Mouse (Mus musculus): ENCODE data around the gene Etl4.

Etl4 gene

GRCm38 (mm10) chr2:20545624-20546023 is 636.0 kb downstream of the Etl4 start:
- no peak for TF ChIP-seq GATA4 (IDR thresholded peaks at IDR 0.05; ENCODE audit: insufficient replicate concordance, low read length)

DNA sequence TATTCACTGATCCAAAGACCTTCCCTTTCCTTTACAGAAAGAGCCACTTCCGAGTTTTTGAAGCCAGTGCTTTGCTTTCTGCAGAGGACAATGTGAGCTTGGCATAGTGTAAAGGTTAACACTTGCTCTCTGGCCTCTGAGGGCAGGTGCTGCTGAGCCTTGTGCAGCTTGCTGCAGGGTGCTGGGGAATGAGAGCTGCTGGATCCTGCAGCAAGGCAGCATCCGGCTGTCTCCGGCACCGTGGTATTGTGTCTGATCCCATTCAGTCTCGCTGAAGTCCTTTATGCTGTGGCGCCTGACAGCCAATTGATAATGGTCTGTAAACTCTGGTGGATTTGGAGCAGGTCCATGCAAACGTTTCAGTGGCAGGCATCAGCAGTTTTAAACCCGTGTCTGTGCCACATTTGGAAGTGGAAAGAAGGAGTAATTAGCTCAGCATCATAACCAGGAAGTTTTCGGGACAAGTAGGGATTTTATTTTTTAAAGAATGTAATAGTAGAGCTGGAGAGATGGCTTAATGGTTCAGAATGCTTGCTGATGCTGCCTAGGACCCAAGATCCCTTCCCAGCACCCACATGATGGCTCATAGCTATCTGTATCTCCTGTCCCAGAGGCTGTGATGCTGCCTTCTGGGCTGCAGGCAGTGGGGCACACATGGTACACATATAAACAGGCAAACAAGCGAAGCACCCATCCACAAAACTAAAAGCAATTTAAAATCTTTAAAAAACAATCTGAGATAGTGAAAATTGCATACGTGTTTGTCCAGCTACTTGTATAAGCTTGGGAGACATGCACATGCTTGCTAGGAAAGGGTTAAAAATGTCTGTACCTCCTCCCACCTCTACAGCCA is 637.1 kb downstream of the Etl4 start:
- no peak for TF ChIP-seq GATA4 (IDR thresholded peaks at IDR 0.05; ENCODE audit: insufficient replicate concordance, low read length)

DNA sequence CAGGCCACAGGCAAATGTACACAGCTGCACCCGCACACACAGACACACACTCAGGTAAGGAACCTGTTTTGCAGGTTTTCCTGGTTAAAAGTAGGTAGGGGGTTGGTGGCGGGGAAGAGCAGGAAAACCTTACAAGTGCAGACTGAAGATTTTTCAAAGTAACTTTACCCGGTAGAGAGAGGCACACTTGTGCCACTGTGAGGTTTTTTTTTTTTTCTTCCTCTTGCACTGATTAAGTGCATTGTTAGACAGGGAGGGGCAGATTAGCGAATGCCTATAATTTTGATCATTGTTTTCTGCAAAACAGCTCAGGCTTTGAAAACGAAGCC is 637.7 kb downstream of the Etl4 start:
- no peak for TF ChIP-seq GATA4 (IDR thresholded peaks at IDR 0.05; ENCODE audit: insufficient replicate concordance, low read length)

DNA sequence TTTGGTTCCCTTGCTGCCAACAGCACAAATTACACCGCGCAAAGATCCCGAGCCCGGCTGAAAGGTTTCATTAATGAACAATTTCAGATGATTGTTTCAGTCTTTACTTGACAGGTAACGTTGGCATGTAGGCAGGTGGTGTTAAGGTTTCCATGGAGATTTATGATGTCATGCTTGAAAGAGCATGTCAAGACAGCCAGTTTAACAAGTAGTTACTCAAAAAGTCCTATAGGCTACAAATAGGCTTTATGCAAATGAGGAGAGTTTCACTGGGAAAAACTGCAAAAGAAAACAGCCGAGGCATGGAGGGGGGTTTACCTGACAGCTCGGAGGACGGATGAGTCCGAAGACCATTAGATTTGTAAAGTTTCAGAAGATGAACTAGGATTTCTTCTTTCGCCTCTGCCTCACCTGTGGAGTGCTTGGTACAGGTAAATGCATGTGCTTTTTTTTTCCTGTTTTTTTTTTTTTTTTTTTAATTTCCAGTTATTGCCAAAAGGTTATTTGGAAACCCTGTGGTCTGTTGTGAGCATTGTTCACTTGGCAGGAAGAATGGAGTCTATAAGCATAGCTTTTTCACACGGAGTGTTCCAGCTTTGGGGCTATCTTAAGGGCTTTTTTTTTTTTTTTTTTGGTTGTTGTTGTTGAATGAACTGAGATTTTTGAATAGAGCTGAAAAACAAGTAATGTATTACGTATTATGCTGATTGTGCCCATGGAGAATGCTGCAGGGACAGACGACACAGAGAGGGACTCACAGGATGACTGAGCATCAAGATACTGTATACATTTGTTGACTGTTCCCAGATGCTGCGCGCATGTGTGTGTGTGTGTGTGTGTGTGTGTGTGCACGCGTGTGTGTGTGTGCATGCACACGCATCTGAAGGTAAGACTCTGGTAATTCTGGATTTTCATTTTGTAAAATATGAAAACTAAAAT is 638.4 kb downstream of the Etl4 start:
- TF ChIP-seq GATA4 (IDR thresholded peaks at IDR 0.05; ENCODE audit: insufficient replicate concordance, low read length), result no peak

DNA sequence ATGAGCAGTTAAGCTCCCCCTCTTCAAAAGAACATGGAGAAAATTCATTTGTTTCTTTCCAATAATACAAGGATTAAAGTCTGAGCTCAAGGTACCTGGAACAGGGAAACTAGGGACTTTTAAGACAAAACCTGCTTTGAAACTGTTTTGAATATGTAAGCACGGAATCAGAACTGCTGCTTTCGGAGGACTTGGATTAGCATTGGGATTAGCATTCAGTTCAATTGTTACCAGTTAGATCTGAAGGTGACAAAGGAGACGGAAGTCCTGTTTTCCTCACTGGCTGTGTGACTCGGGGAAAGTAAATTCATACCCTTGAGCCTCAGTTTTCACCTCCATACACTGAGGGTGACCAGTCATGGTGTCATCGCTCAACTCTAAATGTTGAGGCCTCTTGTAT is 639.5 kb downstream of the Etl4 start:
- no peak for TF ChIP-seq GATA4 (IDR thresholded peaks at IDR 0.05; ENCODE audit: insufficient replicate concordance, low read length)

DNA sequence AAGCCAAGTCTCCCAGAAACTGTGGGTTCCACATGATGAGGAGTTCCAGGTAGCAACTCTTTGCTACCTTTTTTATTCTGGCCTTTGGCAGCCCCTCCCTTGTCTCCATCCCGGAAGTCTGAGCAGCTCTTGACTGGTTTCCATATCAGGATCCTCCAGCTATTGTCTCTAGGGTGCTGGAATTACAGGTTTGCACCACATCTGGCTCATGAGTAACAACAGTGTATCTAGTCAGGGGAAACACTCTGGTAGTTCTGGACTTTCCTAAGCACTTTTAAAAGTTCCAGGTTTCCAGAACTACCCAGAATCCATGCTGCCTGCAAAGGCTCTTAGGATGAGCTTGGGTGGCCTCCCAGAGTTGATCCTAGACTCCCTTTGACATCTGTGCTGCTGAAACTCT is 640.4 kb downstream of the Etl4 start:
- TF ChIP-seq GATA4 (IDR thresholded peaks at IDR 0.05; ENCODE audit: insufficient replicate concordance, low read length), result no peak

DNA sequence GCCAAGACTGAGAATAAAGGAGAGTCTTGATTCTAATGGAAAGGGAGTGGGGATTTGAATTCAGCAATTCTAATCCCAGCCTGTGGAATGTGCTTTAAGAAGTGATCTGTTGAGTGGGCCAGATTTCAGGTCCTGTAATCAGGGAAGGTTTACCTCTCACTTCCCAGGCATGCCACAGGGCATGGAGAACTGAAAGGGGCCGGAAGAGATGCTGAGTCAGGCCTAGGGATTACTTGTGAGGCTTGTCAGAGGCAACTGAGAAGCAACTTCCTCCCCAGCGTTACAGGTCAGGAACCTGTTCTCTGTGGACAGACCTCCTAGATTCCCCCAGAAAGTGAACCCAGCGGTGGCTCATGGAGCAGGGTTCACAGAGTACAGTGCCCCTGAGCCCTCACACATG is 646.1 kb downstream of the Etl4 start:
- TF ChIP-seq GATA4 (IDR thresholded peaks at IDR 0.05; ENCODE audit: insufficient replicate concordance, low read length), result no peak

DNA sequence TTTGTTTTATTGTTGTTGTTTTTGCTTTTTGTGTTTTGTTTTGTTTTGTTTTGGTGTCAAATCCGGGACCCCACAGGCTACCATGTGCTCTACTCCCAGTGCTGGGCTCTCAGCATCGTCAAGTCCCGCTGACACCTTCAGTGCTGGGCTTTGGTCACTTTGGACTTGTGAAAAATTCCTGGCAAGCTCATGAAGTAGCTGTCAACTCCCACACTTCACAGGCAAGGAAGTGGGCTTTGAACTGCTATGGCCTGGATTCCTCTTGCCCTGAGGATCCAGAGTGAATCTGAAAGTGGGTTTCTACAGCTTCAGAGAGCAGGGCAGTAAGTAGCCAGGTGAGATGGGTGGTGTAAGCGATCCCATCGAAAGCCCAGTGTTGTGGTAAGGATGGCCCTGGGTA is 649.5 kb downstream of the Etl4 start:
- TF ChIP-seq GATA4 (IDR thresholded peaks at IDR 0.05; ENCODE audit: insufficient replicate concordance, low read length), result no peak

GRCm38 (mm10) chr2:20559723-20560122 is 650.1 kb downstream of the Etl4 start:
- TF ChIP-seq GATA4 (IDR thresholded peaks at IDR 0.05; ENCODE audit: insufficient replicate concordance, low read length), result no peak

GRCm38 (mm10) chr2:20560581-20560980 is 651.0 kb downstream of the Etl4 start:
- TF ChIP-seq GATA4 (IDR thresholded peaks at IDR 0.05; ENCODE audit: insufficient replicate concordance, low read length), result no peak

GRCm38 (mm10) chr2:20563036-20563435 is 653.5 kb downstream of the Etl4 start:
- TF ChIP-seq GATA4 (IDR thresholded peaks at IDR 0.05; ENCODE audit: insufficient replicate concordance, low read length), result no peak

DNA sequence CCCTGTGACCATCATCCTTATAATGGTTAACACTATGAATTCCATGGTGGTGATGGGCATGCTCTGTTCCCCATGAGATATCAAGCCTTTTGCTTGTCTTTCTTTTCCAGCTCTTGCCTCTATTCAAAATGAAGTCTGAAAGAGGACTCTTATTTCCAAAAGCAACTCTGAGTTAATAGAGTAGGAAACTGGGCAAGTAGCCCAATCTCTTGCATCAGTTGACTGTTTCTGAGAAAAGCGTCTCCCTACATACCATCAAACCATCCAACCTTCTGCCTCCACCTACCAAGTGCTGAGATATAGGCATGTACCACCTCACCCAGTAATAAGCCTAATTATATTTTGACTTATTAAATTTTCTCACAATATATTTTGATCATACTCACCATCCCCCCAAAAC is 658.9 kb downstream of the Etl4 start:
- no peak for TF ChIP-seq GATA4 (IDR thresholded peaks at IDR 0.05; ENCODE audit: insufficient replicate concordance, low read length)

DNA sequence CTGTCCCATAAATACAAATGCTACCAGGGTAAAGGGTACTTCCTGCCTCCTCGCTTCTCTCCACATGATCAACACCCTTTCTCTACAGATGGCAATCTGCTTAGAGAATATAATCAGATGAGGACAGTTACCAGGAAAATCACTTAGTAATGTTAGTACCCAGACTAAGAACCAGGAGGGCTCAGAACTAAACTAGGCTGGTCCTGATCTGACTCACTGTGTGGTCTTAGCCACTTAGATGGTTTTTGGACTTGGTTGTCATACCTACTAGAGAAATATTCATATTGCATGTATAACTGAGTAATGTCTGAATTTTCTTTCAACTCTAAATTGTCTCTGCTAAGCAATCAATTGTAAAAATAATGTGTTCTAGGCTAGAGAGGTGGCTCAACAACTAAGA is 662.4 kb downstream of the Etl4 start:
- TF ChIP-seq GATA4 (IDR thresholded peaks at IDR 0.05; ENCODE audit: insufficient replicate concordance, low read length), result no peak

- TF ChIP-seq GATA4 (IDR thresholded peaks at IDR 0.05; ENCODE audit: insufficient replicate concordance, low read length), result no peak
Measured at GRCm38 (mm10) chr2:20580331-20580730, 670.8 kb downstream of the Etl4 start.

DNA sequence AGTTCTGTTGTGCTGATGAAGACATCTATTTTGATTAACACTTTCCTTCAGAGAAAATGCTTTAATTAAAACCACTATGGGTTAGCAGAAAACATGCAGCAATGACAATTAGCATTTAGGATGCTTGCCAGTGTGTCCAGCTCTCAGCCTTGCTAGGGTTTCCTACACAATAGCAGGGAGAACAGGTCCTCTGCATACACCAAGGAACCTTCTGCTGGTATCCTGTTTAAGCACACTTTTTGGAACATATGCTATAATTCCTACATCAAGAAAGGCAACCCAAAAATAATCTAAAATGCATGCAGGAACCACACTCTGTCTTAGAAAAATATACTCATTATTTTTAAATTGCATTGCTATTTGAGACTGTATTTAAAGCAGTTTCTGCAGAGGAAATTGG is 673.5 kb downstream of the Etl4 start:
- no peak for TF ChIP-seq GATA4 (IDR thresholded peaks at IDR 0.05; ENCODE audit: insufficient replicate concordance, low read length)

GRCm38 (mm10) chr2:20583562-20584153 is 674.1 kb downstream of the Etl4 start:
- TF ChIP-seq GATA4 (IDR thresholded peaks at IDR 0.05; ENCODE audit: insufficient replicate concordance, low read length), result no peak

All from liver, adult (tissue).